Mouse (Mus musculus) midbrain, embryonic 12.5 days (tissue): ENCODE results near the gene Afap1. TPM values are rescaled to one million over a fixed set of nuclear protein-coding genes. Genes with fewer than 3 reads are reported as not detected.

ENCODE experiments used
- ATAC-seq: fragments of 200-750 bp; cut with Nextera tagmentation; 2 replicates; pipeline ENCODE4 v1.8.0; 2017; ENCODE audit warnings: low read depth, moderate TSS enrichment, moderate library complexity; ENCODE audit not compliant: low FRiP score
- H3K27ac ChIP-seq: fragments of 300-500 bp; sonication (generic); replicated peaks from 2 replicates; pipeline ENCODE4 v1.5.1; 2016; ENCODE audit warnings: mild to moderate bottlenecking
- H3K27me3 ChIP-seq: fragments of 300-500 bp; sonication (generic); 2 replicates; pipeline ENCODE4 v1.6.1; 2016; ENCODE audit warnings: mild to moderate bottlenecking
- H3K36me3 ChIP-seq: fragments of 300-500 bp; sonication (generic); 2 replicates; pipeline ENCODE4 v1.6.1; 2016
- H3K4me1 ChIP-seq: fragments of 300-500 bp; sonication (generic); 2 replicates; pipeline ENCODE4 v1.6.1; 2016
- H3K4me2 ChIP-seq: fragments of 300-500 bp; sonication (generic); replicated peaks from 2 replicates; pipeline ENCODE4 v1.6.1; 2016; ENCODE audit warnings: mild to moderate bottlenecking, moderate library complexity
- H3K4me3 ChIP-seq: fragments of 300-500 bp; sonication (generic); 2 replicates; pipeline ENCODE4 v1.5.1; 2016; ENCODE audit warnings: mild to moderate bottlenecking
- H3K9ac ChIP-seq: fragments of 300-500 bp; sonication (generic); replicated peaks from 2 replicates; pipeline ENCODE4 v1.6.1; 2016; ENCODE audit warnings: mild to moderate bottlenecking, moderate library complexity
- H3K9me3 ChIP-seq: fragments of 300-500 bp; sonication (generic); 2 replicates; pipeline ENCODE4 v1.6.1; 2016; ENCODE audit warnings: mild to moderate bottlenecking
- WGBS: fragments of 180-500 bp; shearing (Covaris S2); methylation state at CpG from one replicate; pipeline ENCODE4 v1.1.7; 2016; 5-methylcytosine and 5-hydroxymethylcytosine counted together
- polyA plus RNA-seq: library from polyadenylated mRNA; unstranded; fragments of >200 nt; fragmentation: Nextera tagmentation; extraction: Ambion mirVana; gene quantifications from 2 replicates; pipeline ENCODE4 v1.2.1, GENCODE M21; 2016

Afap1 gene
- polyA plus RNA-seq, 1 experiment from 2014 or later, result 60.7 TPM

- Histone ChIP-seq H3K9me3 (no peaks in the 10 kb centered on the region), H3K4me2 (no peak overlapping the region), H3K36me3 (peaks cover 84% of the 10 kb centered on the region), H3K27ac (no peak overlapping the region), H3K9ac (no peak overlapping the region), H3K4me1 (no peaks in the 10 kb centered on the region), H3K4me3 (no peak overlapping the region), H3K27me3 (no peaks in the 10 kb centered on the region; the same call in 1 of the 2 replicates)
- ATAC-seq, result no peak
- WGBS, result 84% methylated on average over 9 of the region's 9 CpGs
These were observed 70.5 kb downstream of the Afap1 start for GRCm38 (mm10) chr5:35963635-35964034.

- H3K4me2 ChIP-seq, result no peak overlapping the region
- H3K36me3 ChIP-seq, result peaks cover 89% of the 10 kb centered on the region
These were observed 71.9 kb downstream of the Afap1 start for GRCm38 (mm10) chr5:35965036-35965435.

GRCm38 (mm10) chr5:35969857-35970256, 76.7 kb downstream of the Afap1 start:
- WGBS, result 88% methylated on average over 3 of the region's 3 CpGs
- Histone ChIP-seq H3K4me2 (no peak overlapping the region), H3K9ac (no peak overlapping the region), H3K4me3 (no peak overlapping the region), H3K36me3 (peaks cover 66% of the 10 kb centered on the region), H3K27ac (peak overlapping the region; percentile 63), H3K9me3 (no peaks in the 10 kb centered on the region), H3K27me3 (no peaks in the 10 kb centered on the region), H3K4me1 (peaks cover 10% of the 10 kb centered on the region)
- ATAC-seq, result no peak

More at GRCm38 (mm10) chr5:35965036-35965435, 71.9 kb downstream of the Afap1 start:
- no peak for ATAC-seq
- Histone ChIP-seq H3K27me3 (no peaks in the 10 kb centered on the region; the same call in 1 of the 2 replicates), H3K4me3 (no peak overlapping the region), H3K4me1 (no peaks in the 10 kb centered on the region), H3K9me3 (no peaks in the 10 kb centered on the region), H3K27ac (no peak overlapping the region), H3K9ac (no peak overlapping the region)
- 29% methylated on average over 5 of the region's 5 CpGs for WGBS

- Histone ChIP-seq H3K36me3 (peaks cover 59% of the 10 kb centered on the region), H3K27me3 (no peaks in the 10 kb centered on the region), H3K4me1 (peaks cover 10% of the 10 kb centered on the region), H3K4me3 (no peak overlapping the region), H3K4me2 (no peak overlapping the region), H3K27ac (peak overlapping the region; percentile 63), H3K9ac (no peak overlapping the region), H3K9me3 (no peaks in the 10 kb centered on the region)
- 42% methylated on average over 12 of the region's 12 CpGs for WGBS
- ATAC-seq, result peak; percentile 73; the same call in 1 of the 2 replicates
These were observed 77.4 kb downstream of the Afap1 start for GRCm38 (mm10) chr5:35970380-35971105.

GRCm38 (mm10) chr5:35971841-35972578, 78.9 kb downstream of the Afap1 start:
- Histone ChIP-seq H3K27me3 (no peaks in the 10 kb centered on the region), H3K9me3 (no peaks in the 10 kb centered on the region), H3K4me1 (peaks cover 10% of the 10 kb centered on the region), H3K4me3 (no peak overlapping the region), H3K36me3 (peaks cover 56% of the 10 kb centered on the region), H3K4me2 (no peak overlapping the region), H3K27ac (peak overlapping the region; percentile 63; the same call in 1 of the 2 replicates), H3K9ac (no peak overlapping the region)
- ATAC-seq, result no peak
- WGBS, result 62% methylated on average over 10 of the region's 10 CpGs

GRCm38 (mm10) chr5:35972739-35973138, 79.6 kb downstream of the Afap1 start:
- no peak overlapping the region for H3K27ac ChIP-seq
- H3K9ac ChIP-seq, result no peak overlapping the region
- H3K27me3 ChIP-seq, result no peaks in the 10 kb centered on the region
- no peaks in the 10 kb centered on the region for H3K9me3 ChIP-seq
- peaks cover 57% of the 10 kb centered on the region for H3K36me3 ChIP-seq
- no peak for ATAC-seq
- WGBS, result 82% methylated on average over 7 of the region's 7 CpGs
- no peak overlapping the region for H3K4me2 ChIP-seq
- H3K4me3 ChIP-seq, result no peak overlapping the region
- peaks cover 10% of the 10 kb centered on the region for H3K4me1 ChIP-seq

- H3K27me3 ChIP-seq, result no peaks in the 10 kb centered on the region
- no peak overlapping the region for H3K4me2 ChIP-seq
- H3K9ac ChIP-seq, result no peak overlapping the region
- H3K9me3 ChIP-seq, result no peaks in the 10 kb centered on the region
- 89% methylated on average over 12 of the region's 12 CpGs for WGBS
- no peak for ATAC-seq
- no peak overlapping the region for H3K4me3 ChIP-seq
- H3K27ac ChIP-seq, result no peak overlapping the region
- H3K4me1 ChIP-seq, result peaks cover 10% of the 10 kb centered on the region
- peaks cover 59% of the 10 kb centered on the region for H3K36me3 ChIP-seq
These were observed 80.7 kb downstream of the Afap1 start for GRCm38 (mm10) chr5:35973800-35974199.

GRCm38 (mm10) chr5:35974265-35974664, 81.1 kb downstream of the Afap1 start:
- Histone ChIP-seq H3K9me3 (no peaks in the 10 kb centered on the region), H3K36me3 (peaks cover 60% of the 10 kb centered on the region), H3K4me3 (no peak overlapping the region), H3K27ac (no peak overlapping the region; the same call in 1 of the 2 replicates), H3K4me2 (no peak overlapping the region), H3K4me1 (peaks cover 10% of the 10 kb centered on the region), H3K9ac (no peak overlapping the region), H3K27me3 (no peaks in the 10 kb centered on the region)
- 89% methylated on average over 15 of the region's 15 CpGs for WGBS
- no peak for ATAC-seq

- no peaks in the 10 kb centered on the region for H3K27me3 ChIP-seq
- H3K9me3 ChIP-seq, result no peaks in the 10 kb centered on the region
- H3K4me3 ChIP-seq, result no peak overlapping the region
- H3K4me2 ChIP-seq, result no peak overlapping the region
- H3K4me1 ChIP-seq, result peaks cover 5% of the 10 kb centered on the region
- no peak overlapping the region for H3K9ac ChIP-seq
- WGBS, result 16% methylated on average over 5 of the region's 5 CpGs
- H3K36me3 ChIP-seq, result peaks cover 54% of the 10 kb centered on the region
- no peak overlapping the region for H3K27ac ChIP-seq
- ATAC-seq, result no peak
These were observed 82.6 kb downstream of the Afap1 start for GRCm38 (mm10) chr5:35975681-35976080.

GRCm38 (mm10) chr5:35980542-35980941, 87.4 kb downstream of the Afap1 start:
- H3K36me3 ChIP-seq, result peaks cover 58% of the 10 kb centered on the region
- no peak overlapping the region for H3K4me3 ChIP-seq
- ATAC-seq, result no peak
- no peaks in the 10 kb centered on the region for H3K9me3 ChIP-seq
- H3K27me3 ChIP-seq, result no peaks in the 10 kb centered on the region
- H3K4me1 ChIP-seq, result no peaks in the 10 kb centered on the region
- 89% methylated on average over 5 of the region's 5 CpGs for WGBS
- no peak overlapping the region for H3K4me2 ChIP-seq
- no peak overlapping the region for H3K27ac ChIP-seq
- H3K9ac ChIP-seq, result no peak overlapping the region

GRCm38 (mm10) chr5:35981341-35981740, 88.2 kb downstream of the Afap1 start:
- H3K36me3 ChIP-seq, result peaks cover 59% of the 10 kb centered on the region
- no peak overlapping the region for H3K27ac ChIP-seq
- no peak for ATAC-seq

GRCm38 (mm10) chr5:35981976-35982375, 88.9 kb downstream of the Afap1 start:
- Histone ChIP-seq H3K36me3 (peaks cover 59% of the 10 kb centered on the region), H3K4me3 (no peak overlapping the region), H3K4me1 (no peaks in the 10 kb centered on the region), H3K27ac (no peak overlapping the region), H3K9me3 (no peaks in the 10 kb centered on the region), H3K4me2 (no peak overlapping the region), H3K27me3 (no peaks in the 10 kb centered on the region), H3K9ac (no peak overlapping the region)
- 37% methylated on average over 4 of the region's 4 CpGs for WGBS
- 0 out of 2 replicates have a peak, but pooled peaks have one; percentile 52 for ATAC-seq

More at GRCm38 (mm10) chr5:35981341-35981740, 88.2 kb downstream of the Afap1 start:
- WGBS, result 88% methylated on average over 5 of the region's 5 CpGs
- H3K4me1 ChIP-seq, result no peaks in the 10 kb centered on the region
- no peak overlapping the region for H3K4me2 ChIP-seq
- H3K9me3 ChIP-seq, result no peaks in the 10 kb centered on the region
- H3K4me3 ChIP-seq, result no peak overlapping the region
- no peak overlapping the region for H3K9ac ChIP-seq
- H3K27me3 ChIP-seq, result no peaks in the 10 kb centered on the region
